Mouse (Mus musculus): ENCODE data around the gene Por.

DNA sequence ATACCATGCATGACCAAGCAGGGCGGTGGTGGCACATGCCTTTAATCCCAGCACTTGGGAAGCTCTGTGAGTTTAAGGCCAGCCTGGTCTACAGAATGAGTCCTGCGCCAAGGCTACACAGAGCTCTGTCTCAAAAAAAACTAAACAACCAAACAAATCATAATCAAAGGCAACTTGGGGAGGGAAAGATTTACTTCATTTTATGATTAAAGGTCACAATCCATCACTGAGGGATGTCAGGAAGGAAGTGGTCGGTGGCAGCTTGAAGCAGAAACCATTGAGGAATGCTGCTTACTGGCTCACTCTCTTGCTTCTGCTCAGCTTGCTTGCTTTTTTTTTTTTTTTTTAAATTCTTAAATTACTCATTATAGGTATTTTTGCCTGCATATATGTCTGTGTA is 6.9 kb downstream of the Por start:
- TF ChIP-seq POLR2A (IDR thresholded peaks at IDR 0.05; ENCODE audit: low read depth, low read length) (no peak), CTCF (conservative IDR thresholded peaks at IDR 0.05; ENCODE audit: insufficient read depth, insufficient read length, low read depth, low read length) (no peak)

Measured in kidney, adult 2 months (tissue).